Mouse (Mus musculus): ENCODE measurements around the gene Gm20906. TPM values are rescaled to one million over a fixed set of nuclear protein-coding genes. Genes with fewer than 3 reads are reported as not detected.
"Not testable (repeated sequence)": the region's sequence is repeated elsewhere in the genome, so short reads cannot be mapped to it uniquely, and the experiment has no call there.

Gm20906 gene
- not detected for polyA plus RNA-seq (2021)

GRCm38 (mm10) chrY:87550666-87551065 is at the start of gene Gm20906:
Gene Gm20906, plus strand, starts transcription at chrY:87550966.
- ATAC-seq; in situ Hi-C loops (cut with MboI; ENCODE audit: low pct_unique_long_range_greater_than_20kb); CTCF ChIA-PET; POLR2A ChIA-PET; DNase-seq (ENCODE audit: low read depth, low spot score); H3K27me3 ChIP-seq: not testable (repeated sequence)
